Mouse (Mus musculus): ENCODE results near the gene Ints6.

GRCm38 (mm10) chr14:62651771-62652170 lies 109.2 kb downstream of the Ints6 start:
- no peak for TF ChIP-seq POLR2A (IDR thresholded peaks at IDR 0.05; ENCODE audit: borderline replicate concordance, insufficient read depth, low read length)
- no peak for TF ChIP-seq CTCF (IDR thresholded peaks at IDR 0.05; ENCODE audit: borderline replicate concordance, insufficient read depth, low read depth, low read length)
